Mouse (Mus musculus): ENCODE measurements around the gene Syne2.
"Not testable (repeated sequence)": the region's sequence is repeated elsewhere in the genome, so short reads cannot be mapped to it uniquely, and the experiment has no call there.

Gene Syne2

DNA sequence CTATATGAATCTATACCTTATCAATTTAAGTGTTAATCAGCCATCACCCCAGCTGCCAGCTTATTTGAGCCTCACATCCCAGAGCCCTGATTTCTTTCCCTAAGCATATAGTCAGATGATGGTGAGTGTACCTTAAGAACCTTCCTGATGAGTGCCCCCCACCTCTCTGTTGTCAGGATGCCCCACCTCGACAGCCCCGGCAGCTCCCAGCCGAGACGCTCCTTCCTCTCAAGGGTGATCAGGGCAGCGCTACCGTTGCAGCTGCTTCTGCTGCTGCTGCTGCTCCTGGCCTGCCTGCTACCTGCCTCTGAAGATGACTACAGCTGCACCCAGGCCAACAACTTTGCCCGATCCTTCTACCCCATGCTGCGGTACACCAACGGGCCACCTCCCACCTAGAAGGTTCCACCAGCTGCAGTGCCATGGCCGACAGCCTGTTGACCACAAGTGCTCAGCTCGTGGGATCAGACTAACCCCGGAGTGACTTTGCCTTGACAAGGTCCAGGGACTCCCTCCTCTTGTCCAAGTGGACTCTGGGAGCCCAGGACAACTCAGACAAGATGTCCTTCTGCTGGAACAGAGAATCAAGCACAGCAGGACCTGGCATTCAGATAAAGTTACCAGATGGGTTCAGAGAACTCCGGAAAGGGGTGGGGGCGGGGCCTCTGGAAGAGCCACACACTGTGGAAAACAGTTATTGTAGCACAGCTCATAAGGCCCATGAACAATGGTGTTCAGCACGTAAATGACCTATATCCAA, 291.9 kb downstream of the Syne2 start:
- DNase-seq (ENCODE audit: low spot score): no peak

DNA sequence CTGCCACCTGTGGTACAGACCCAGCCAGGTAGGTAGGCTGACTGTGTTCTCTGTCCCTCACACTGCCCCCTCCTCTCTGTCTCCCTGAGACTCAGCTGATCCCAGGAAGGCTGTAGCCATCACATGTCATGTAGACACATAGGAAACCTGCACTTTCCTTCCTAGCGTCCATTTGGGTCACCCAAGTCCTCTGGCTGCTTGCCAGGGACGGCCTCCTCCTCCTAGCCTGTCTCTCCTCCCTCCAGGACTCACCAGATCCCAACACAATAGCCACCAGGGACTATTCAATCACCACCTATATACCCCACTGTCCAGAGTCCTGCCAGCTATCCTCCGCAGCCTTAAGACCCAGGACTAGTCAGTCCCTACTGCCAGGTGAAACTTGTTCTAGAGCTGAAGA, 293.1 kb downstream of the Syne2 start:
- DNase-seq (ENCODE audit: low spot score): no peak

DNA sequence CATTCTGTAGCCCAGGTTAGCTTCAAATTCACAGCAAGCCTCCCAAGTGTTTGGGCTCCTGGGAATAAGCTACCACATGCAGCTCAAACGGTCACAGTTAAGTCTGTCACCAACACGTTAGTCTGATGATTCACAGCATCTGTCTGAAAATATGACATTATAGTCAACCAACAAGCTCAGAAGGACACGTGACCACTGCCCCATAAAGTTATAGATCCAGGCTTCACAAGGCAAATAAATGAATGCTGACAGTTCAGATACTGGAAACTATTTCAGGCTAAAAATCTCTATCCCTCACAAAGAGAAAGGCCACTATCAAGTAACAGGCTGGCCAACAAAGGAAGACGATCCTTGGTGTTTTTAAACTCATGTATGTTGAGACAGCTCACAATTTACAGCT, 298.6 kb downstream of the Syne2 start:
- no peak for DNase-seq (ENCODE audit: low spot score)

DNA sequence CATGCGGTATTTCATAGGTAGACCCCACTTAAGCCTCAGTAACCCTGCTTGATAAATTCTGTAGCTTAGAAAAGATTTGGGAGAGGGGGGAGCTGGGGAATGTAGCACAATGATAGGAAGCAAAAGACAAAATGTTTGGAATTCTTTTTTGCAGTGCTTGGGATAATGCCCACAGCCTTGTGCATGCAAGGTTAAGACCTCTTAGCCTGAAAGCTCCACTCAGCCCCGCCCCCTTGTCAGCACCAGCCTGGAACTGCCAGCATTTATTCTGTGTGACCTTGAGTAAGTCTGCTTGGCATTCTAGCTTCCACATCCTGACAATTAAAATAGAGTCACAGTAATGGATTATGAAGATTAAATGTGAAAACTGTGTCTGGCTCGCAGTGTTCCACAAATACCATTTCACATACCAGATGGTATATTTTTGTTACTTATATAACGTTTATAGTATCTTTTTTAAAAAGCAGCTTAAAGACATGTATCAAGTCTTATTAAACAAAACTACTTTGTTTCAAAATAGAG, 299.8 kb downstream of the Syne2 start:
- DNase-seq (ENCODE audit: low spot score): no peak

DNA sequence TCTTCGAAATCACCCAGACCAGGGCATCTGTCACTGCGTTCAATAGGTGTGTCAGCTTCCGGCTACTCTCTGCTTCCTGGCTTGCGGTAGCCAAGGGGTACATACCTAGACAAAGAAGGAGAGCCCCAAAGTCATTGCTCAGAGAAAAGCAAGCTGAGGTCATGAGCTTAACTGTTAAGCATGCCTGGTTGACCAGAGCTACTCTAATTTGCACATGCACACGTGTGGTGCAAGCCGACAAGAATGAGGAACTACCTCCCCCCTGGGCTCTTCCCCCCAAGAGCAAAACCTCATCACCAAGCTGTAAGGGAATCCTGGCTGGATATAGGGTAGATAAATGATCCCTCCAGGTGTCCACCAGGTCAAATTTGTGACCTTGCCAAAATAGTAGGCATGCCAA, 305.3 kb downstream of the Syne2 start:
- DNase-seq (ENCODE audit: low spot score): no peak

DNA sequence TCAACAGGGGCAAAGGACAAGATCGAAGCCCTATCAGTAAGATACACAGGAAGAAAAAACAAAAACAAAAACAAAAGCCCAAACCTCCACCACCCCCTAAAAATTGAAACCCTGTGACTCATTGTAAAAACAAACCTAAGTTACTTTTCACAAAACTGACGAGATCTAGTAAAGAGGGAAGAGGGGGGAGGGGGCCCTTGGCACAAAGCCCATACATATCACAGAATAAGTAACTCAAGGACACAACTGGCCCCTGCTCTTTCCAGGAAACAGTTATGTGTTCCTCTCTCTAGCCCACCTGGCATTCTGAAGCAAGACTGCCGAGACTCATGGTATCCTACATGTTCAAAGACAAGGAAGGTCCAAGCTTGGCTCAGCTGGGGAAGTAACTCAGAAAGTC, 310.4 kb downstream of the Syne2 start:
- no peak for DNase-seq (ENCODE audit: low spot score)

DNA sequence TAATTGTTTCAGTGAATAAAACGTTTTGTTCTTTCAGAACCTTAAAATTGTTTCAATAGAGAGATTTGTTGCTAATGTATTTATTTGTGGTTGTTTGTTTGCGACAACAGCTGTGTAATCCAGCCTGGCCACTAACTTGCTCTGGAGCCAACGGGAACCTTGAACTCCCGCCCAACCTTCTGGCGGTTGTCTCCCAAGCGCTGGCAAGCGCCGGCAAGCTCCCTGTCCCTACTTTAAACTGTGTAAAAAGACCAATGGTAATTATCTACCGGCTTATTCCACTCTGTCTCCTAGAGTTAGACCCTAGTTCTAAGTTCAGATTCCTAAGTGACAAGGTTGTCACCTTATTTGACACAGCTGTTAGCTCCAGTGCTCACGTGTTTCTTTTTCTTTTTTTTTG, 310.9 kb downstream of the Syne2 start:
- no peak for DNase-seq (ENCODE audit: low spot score)

DNA sequence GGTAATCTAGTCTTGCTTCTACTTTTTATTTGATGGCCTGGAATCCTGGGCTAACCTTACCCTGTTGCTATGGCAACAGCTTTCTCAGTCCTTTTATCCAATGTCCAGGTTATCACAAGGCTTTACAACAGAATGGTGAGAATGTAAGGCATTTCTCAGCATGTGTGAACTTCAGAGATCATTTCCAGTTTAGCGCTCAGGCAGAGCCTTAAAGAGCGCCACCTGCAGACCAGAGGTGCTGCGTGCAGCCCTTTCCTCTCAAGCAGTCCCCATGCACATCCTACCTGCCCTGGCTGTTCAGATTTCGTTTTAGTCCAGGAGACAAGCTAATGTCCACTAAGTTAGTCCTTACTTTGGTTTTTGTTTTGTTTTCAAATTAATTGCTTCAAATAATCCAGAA, 312.3 kb downstream of the Syne2 start:
- no peak for DNase-seq (ENCODE audit: low spot score)

DNA sequence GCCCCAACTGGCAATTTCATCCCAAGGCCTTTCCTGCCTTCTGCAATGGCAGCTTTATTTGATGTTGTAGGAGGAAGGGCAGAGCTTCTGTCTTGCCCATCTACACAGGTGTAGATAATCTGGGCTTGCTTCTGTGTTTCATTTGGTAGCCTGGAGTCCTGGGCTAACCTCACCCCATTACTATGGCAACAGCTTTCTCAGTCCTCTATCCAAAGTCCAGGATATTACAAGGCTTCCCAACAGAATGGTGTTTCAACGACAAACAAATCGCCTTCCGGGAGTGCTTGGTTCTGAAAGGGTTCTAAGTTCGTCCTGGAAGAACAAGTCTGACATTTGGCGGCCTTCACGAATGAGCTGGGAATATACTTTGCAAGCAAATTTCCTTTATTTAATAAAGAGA, 313.0 kb downstream of the Syne2 start:
- no peak for DNase-seq (ENCODE audit: low spot score)

DNA sequence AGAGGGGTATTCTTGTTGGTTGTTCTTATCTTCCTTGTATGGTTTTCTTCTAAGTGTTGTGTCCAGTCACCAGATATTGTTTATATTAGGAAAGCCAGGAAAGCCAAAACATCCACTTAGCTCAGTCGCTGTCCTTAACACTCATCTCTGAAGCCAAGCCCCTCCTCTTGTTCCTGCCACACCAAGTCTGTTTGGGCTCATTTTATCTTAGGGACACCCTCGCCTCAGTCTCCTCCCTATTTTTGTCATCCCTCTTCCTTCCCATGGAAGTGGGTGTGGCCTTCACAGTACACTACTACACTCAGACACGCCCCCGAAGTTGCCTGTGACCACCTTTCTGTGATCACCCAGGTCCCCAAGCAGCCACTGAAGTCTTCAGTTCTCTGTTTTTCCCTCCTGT, 314.7 kb downstream of the Syne2 start:
- no peak for DNase-seq (ENCODE audit: low spot score)

DNA sequence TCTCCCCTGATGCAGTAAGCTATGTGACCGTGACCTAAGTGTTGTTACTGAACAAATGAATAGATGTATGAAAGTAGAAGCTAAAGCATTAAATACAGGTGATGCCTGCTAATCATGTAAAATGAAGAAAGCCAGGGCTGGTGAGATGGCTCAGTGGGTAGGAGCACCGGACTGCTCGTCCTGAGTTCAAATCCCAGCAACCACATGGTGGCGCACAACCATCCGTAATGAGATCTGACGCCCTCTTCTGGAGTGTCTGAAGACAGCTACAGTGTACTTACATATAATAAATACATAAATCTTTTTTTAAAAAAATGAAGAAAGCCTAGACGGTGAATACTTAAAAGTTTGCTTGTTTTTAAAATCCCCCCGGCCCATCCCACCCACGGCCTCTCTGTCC, 315.1 kb downstream of the Syne2 start:
- not testable (repeated sequence) for DNase-seq (ENCODE audit: low spot score)

DNA sequence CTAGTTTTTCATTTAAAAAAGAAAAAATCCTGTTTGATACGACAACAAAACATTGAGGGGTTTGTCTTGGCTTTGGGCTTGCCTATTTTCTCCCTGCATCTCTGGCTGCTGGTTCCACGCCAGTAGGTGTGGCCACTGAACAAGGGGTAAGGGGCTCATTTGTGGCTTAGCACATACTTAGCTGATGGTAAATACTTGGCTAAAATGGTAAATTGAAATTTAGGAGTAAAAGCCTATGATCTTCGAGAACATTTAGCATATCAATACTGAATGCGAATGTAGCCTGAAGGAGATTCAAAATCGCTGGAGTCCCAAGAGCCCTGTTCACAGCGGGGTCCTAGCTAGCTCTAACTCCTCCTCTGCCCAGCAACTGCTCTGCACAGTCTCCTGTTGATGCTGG, 318.8 kb downstream of the Syne2 start:
- DNase-seq (ENCODE audit: low spot score): no peak

DNA sequence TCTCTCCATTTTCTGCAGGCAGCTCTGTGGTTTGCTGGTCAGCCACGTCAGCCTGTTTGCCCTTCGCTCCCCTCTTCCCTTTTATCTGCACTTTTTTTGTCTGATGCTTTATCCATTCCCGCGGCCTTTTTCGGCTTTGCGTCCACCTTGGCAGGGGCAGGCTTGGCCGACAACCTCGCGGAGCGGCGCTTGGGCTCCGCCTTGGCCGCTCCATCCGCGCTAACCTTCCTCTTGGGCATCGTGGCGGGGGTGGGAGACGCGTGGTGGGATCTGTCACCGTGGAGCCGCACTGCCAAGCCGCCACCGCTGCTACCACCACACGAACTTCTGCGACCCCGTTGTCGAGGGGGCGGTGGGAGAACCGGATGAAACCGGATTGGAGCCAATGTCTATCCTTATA, 334.5 kb downstream of the Syne2 start:
- DNase-seq (ENCODE audit: low spot score): not testable (repeated sequence)
